26 mouse cellular contexts compared by ENCODE assay signal in the genomic region with DNA sequence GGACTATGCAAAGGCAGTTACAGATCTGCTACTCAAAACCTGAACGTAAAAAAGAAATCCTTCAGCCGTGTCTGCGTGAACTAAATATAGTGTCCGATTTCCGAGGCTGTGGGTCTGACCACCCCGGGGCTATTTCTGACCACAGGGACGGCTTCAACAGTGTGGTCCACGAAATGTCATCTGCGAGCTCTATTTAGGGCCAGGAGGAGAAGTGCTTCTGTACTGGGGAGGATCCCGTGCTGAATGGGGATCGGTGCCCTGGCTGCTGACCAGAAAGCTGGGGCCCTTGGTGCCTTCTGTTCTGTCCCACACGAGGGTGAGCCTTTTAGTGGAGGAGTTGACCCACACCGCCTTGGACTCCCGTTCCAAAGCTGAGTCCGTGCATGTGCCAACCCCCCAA.
DNase-seq lines count a peak whose midpoint lies in the region; ATAC-seq and TF ChIP-seq lines count a peak whose summit lies in the region.
"Had no signal": no experiment of that assay in that cellular context is flagged by ENCODE, and none has a peak within 500 bp of the region (broad histone marks: within the 10 kb centered on the region; RNA-seq: fewer than 3 reads in every experiment).

No protein-coding gene starts in this region.

- no peak for TF ChIP-seq RAD21 in CH12.LX (IDR thresholded peaks at IDR 0.05; ENCODE audit: low read depth, low read length)

- TF ChIP-seq EP300 in CH12.LX (IDR thresholded peaks at IDR 0.05; ENCODE audit: low read length): no peak
- no peak for TF ChIP-seq EP300 in heart, postnatal 0 days (IDR thresholded peaks at IDR 0.05; ENCODE audit: low read depth)

- intact Hi-C loops in gastrocnemius, adult 2 months (cut with DNase I): no loop called here
- intact Hi-C loops in gastrocnemius, postnatal 36 days (cut with DNase I): no loop called here

- no peaks in the 10 kb centered on the region for H3K36me3 ChIP-seq in CH12.LX (replicated peaks in 1 of 2; ENCODE audit: control insufficient read depth in 1 of 2, insufficient read depth in 1 of 2, low read length in 1 of 2)
- no peaks in the 10 kb centered on the region for H3K36me3 ChIP-seq in heart, postnatal 0 days (replicated peaks; ENCODE audit: control insufficient read depth, insufficient read depth, low read length)
- H3K36me3 ChIP-seq: embryonic facial prominence, embryonic 15.5 days; intestine, embryonic 15.5 days; limb, embryonic 12.5 days; neural tube, embryonic 15.5 days had no signal

- dilution Hi-C loops in CH12.LX (cut with MboI; ENCODE audit: extremely low pct_ligation_motif_present, extremely low pct_unique_long_range_greater_than_20kb, low sequenced_read_pairs): no loop called here

- 38% methylated on average over 15 of the region's 15 CpGs for WGBS in heart, postnatal 0 days

- H3K4me1 ChIP-seq in CH12.LX (ENCODE audit: control insufficient read depth in 1 of 2, insufficient read depth in 2 of 2): peaks cover 5 to 7% of the 10 kb centered on the region in 2 experiments; a peak in 2 of 4 replicates
- 0 out of 2 replicates have a peak, but pooled peaks cover 12% of the 10 kb centered on the region for H3K4me1 ChIP-seq in heart, postnatal 0 days (ENCODE audit: control insufficient read depth, insufficient read depth)
- H3K4me1 ChIP-seq: embryonic facial prominence, embryonic 15.5 days; limb, embryonic 12.5 days had no signal

- ATAC-seq in heart, postnatal 0 days (ENCODE audit: insufficient read depth, low read depth): 0 out of 2 replicates have a peak, but pooled peaks have one; percentile 47
- ATAC-seq: forebrain, embryonic 14.5 days; intestine, embryonic 15.5 days; liver, postnatal 0 days; lung, postnatal 0 days had no signal

- TF ChIP-seq CTCF in gastrocnemius, adult 2 months (IDR thresholded peaks at IDR 0.05): no peak
- TF ChIP-seq CTCF in CH12.LX (conservative IDR thresholded peaks at IDR 0.05 in 1 of 2, IDR thresholded peaks at IDR 0.05 in 1 of 2; ENCODE audit: low read depth in 2 of 2, low read length in 2 of 2): no peak
- TF ChIP-seq CTCF in heart, postnatal 0 days (IDR thresholded peaks at IDR 0.05; ENCODE audit: low read depth): no peak

- peak overlapping the region; percentile 57; the same call in 1 of the 2 replicates for H3K27ac ChIP-seq in gastrocnemius, adult 2 months
- H3K27ac ChIP-seq in CH12.LX (ENCODE audit: insufficient read depth, low read depth): no peak overlapping the region
- H3K27ac ChIP-seq in heart, postnatal 0 days (ENCODE audit: low read depth): no peak overlapping the region
- H3K27ac ChIP-seq: embryonic facial prominence, embryonic 15.5 days; hindbrain, embryonic 14.5 days; intestine, embryonic 15.5 days; layer of hippocampus, adult 2 months; limb, embryonic 12.5 days; neural tube, embryonic 15.5 days had no signal

- H3K4me3 ChIP-seq in gastrocnemius, adult 2 months: no peak overlapping the region
- no peak overlapping the region for H3K4me3 ChIP-seq in CH12.LX (replicated peaks in 1 of 3; ENCODE audit: low read depth in 2 of 3, low read length in 2 of 3, poor library complexity in 1 of 3)
- H3K4me3 ChIP-seq in heart, postnatal 0 days (ENCODE audit: low read depth, low read length): no peak overlapping the region
- H3K4me3 ChIP-seq: embryonic facial prominence, embryonic 15.5 days; intestine, embryonic 15.5 days; layer of hippocampus, adult 2 months; limb, embryonic 12.5 days; neural tube, embryonic 15.5 days had no signal

- no peak for TF ChIP-seq POLR2A in CH12.LX (IDR thresholded peaks at IDR 0.05; ENCODE audit: low read depth, low read length)

- no peak overlapping the region for H3K4me2 ChIP-seq in CH12.LX (ENCODE audit: insufficient read depth, low read depth, poor library complexity, severe bottlenecking)
- H3K4me2 ChIP-seq in heart, postnatal 0 days (ENCODE audit: low read depth, low read length): peak overlapping the region; percentile 17; the same call in 1 of the 2 replicates
- H3K4me2 ChIP-seq: embryonic facial prominence, embryonic 15.5 days; hindbrain, embryonic 14.5 days; intestine, embryonic 15.5 days; limb, embryonic 12.5 days; liver, embryonic 11.5 days; midbrain, embryonic 11.5 days; neural tube, embryonic 15.5 days had no signal

- H3K9ac ChIP-seq in CH12.LX (ENCODE audit: insufficient read depth, low read depth): no peak overlapping the region
- no peak overlapping the region for H3K9ac ChIP-seq in heart, postnatal 0 days (replicated peaks; ENCODE audit: low read depth, low read length)
- H3K9ac ChIP-seq: embryonic facial prominence, embryonic 15.5 days; hindbrain, embryonic 14.5 days; intestine, embryonic 15.5 days; limb, embryonic 12.5 days; liver, postnatal 0 days; neural tube, embryonic 15.5 days had no signal

- DNase-seq in gastrocnemius, adult 2 months: peak; percentile 49
- DNase-seq in gastrocnemius, postnatal 36 days: no peak
- DNase-seq in A20 (ENCODE audit: low read depth, low spot score) (peak; percentile 31), CH12.LX (ENCODE audit: extremely low read depth) (no peak)
- no peak for DNase-seq in heart, postnatal 0 days (ENCODE audit: low spot score)
- DNase-seq in lung, postnatal 10 days: no peak
- no peak for DNase-seq in layer of hippocampus, adult 18-20 months (ENCODE audit: low spot score in 2 of 2)
- DNase-seq: adrenal gland, postnatal 25 days; embryo, embryonic 11 days; gastrocnemius, postnatal 14 days; kidney, adult 9 months; kidney, postnatal 14 days; liver, postnatal 0 days; right cerebral cortex, adult 18-20 months; right cerebral cortex, postnatal 4 days; thymus, postnatal 25 days had no signal

- no peaks in the 10 kb centered on the region for H3K79me2 ChIP-seq in CH12.LX (replicated peaks; ENCODE audit: control insufficient read depth, extremely low read depth, insufficient read depth, poor library complexity, severe bottlenecking)

- H3K9me3 ChIP-seq in CH12.LX (replicated peaks; ENCODE audit: low read length): no peaks in the 10 kb centered on the region
- no peaks in the 10 kb centered on the region for H3K9me3 ChIP-seq in heart, postnatal 0 days (replicated peaks; ENCODE audit: control insufficient read depth, low read length)
- H3K9me3 ChIP-seq: embryonic facial prominence, embryonic 15.5 days; intestine, embryonic 15.5 days; limb, embryonic 12.5 days; neural tube, embryonic 15.5 days had no signal

- no peaks in the 10 kb centered on the region for H3K27me3 ChIP-seq in CH12.LX (replicated peaks)
- no peaks in the 10 kb centered on the region for H3K27me3 ChIP-seq in heart, postnatal 0 days (ENCODE audit: control insufficient read depth, insufficient read depth, low read length)
- H3K27me3 ChIP-seq: embryonic facial prominence, embryonic 15.5 days; intestine, embryonic 15.5 days; limb, embryonic 12.5 days; neural tube, embryonic 15.5 days had no signal

- in situ Hi-C loops in CH12.LX (cut with MboI; ENCODE audit: low pct_ligation_motif_present, low pct_unique_long_range_greater_than_20kb, low sequenced_read_pairs): no loop called here

TF ChIP-seq in CH12.LX, 34 proteins besides CTCF, POLR2A, EP300 and RAD21:
- TF ChIP-seq MEF2A (IDR thresholded peaks at IDR 0.05; ENCODE audit: borderline replicate concordance, low read depth, low read length): peak; percentile 34; the same call in 1 of the 2 replicates
- TF ChIP-seq ZMIZ1 (IDR thresholded peaks at IDR 0.05; ENCODE audit: low read depth, low read length): no peak

Comparison
In these comparisons a context has a peak if more than half of its experiments do, and no peak if none do; other contexts are left out.
1. DNase-seq: peak in gastrocnemius, adult 2 months (single experiment) and A20 (single experiment); none in gastrocnemius, postnatal 36 days (0 of 2), CH12.LX (single experiment), heart, postnatal 0 days (single experiment), lung, postnatal 10 days (single experiment) and layer of hippocampus, adult 18-20 months (0 of 2).